Mouse (Mus musculus) heart, adult 2 months (tissue): ENCODE measurements around the gene Rpl4.

Source experiments
- CTCF ChIP-seq: fragments of 200-600 bp; IDR thresholded peaks from 2 replicates; pipeline ENCODE4 v1.8.1; 2022; ENCODE audit warnings: antibody characterized with exemption, mild to moderate bottlenecking, moderate library complexity
- EP300 ChIP-seq: fragments of 200-500 bp; IDR thresholded peaks from 2 replicates; pipeline ENCODE4 v1.6.1; 2011; ENCODE audit warnings: low read depth, low read length, control low read depth; ENCODE audit not compliant: insufficient read depth
- POLR2A ChIP-seq: fragments of 200-500 bp; IDR thresholded peaks from 2 replicates; pipeline ENCODE4 v1.6.1; 2011; ENCODE audit warnings: mild to moderate bottlenecking, low read depth, low read length, control low read depth; ENCODE audit not compliant: insufficient read depth

DNA sequence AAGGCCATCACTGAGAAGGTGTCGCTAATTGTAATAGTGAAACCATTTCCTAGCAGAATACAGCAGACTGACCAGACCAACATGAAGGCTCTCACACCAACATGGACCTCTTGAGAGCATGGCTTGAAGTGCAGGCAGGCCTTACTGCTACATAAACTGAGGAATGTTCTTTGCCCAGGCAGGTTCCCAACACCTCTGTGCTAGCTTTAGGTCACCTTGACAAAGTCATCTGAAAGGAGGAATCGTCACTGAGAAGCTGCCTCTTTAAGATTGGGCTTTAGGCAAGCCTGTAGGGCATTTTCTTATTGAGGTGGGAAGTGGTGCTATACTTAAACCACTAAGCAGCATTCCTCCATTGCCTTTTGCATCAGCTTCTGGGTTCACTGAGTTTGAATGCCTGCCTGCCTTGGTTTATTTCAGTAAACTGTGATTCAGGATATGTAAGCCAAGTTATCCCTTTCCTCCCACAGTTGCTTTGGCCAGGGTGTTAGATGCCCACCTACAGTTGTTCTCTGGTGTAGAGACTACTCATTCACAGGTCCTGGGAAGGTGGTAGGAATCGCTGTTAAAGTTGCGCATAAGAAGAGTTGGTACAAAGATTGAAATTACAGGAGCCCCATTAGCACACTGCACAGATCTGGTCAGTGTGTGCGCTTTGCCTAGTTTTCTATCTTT is 11.1 kb downstream of the Rpl4 start:
- TF ChIP-seq EP300 (no peak), POLR2A (no peak), CTCF (no peak)
